Mouse (Mus musculus) liver, embryonic 11.5 days (tissue): ENCODE data around the gene Accs. TPM values are rescaled to one million over a fixed set of nuclear protein-coding genes. Genes with fewer than 3 reads are reported as not detected.
A peak's percentile ranks its signal among the peaks of the same experiment; 100 is the strongest.

ENCODE experiments used
- ATAC-seq: fragments of 200-750 bp; cut with Nextera tagmentation; replicated peaks from 2 replicates; pipeline ENCODE4 v1.8.0; 2017; ENCODE audit warnings: moderate number of reproducible peaks, mild to moderate bottlenecking, moderate TSS enrichment, moderate library complexity; ENCODE audit not compliant: low FRiP score
- DNase-seq: peaks from one replicate; pipeline ENCODE4 v3.0.0-alpha.2; 2017; ENCODE audit warnings: low spot score
- H3K27ac ChIP-seq: fragments of 300-500 bp; sonication (generic); 2 replicates; pipeline ENCODE4 v1.5.1; 2014; ENCODE audit warnings: mild to moderate bottlenecking, low read depth, low read length, control low read depth
- H3K27me3 ChIP-seq: fragments of 300-500 bp; sonication (generic); replicated peaks from 2 replicates; pipeline ENCODE4 v1.6.1; 2014; ENCODE audit warnings: low read length, mixed read lengths; ENCODE audit not compliant: control insufficient read depth, insufficient read depth
- H3K36me3 ChIP-seq: fragments of 300-500 bp; sonication (generic); 2 replicates; pipeline ENCODE4 v1.6.1; 2014; ENCODE audit warnings: mild to moderate bottlenecking, low read length, moderate library complexity, mixed read lengths; ENCODE audit not compliant: control insufficient read depth, insufficient read depth
- H3K4me1 ChIP-seq: fragments of 300-500 bp; sonication (generic); replicated peaks from 2 replicates; pipeline ENCODE4 v1.6.1; 2014; ENCODE audit warnings: low read length, mixed read lengths; ENCODE audit not compliant: control insufficient read depth, insufficient read depth
- H3K4me2 ChIP-seq: fragments of 300-500 bp; sonication (generic); 2 replicates; pipeline ENCODE4 v1.6.1; 2014; ENCODE audit warnings: mild to moderate bottlenecking, control low read depth, moderate library complexity
- H3K4me3 ChIP-seq: fragments of 300-500 bp; sonication (generic); 2 replicates; pipeline ENCODE4 v1.5.1; 2014; ENCODE audit warnings: low read depth, low read length, control low read depth
- H3K9ac ChIP-seq: fragments of 300-500 bp; sonication (generic); 2 replicates; pipeline ENCODE4 v1.6.1; 2014; ENCODE audit warnings: low read depth, low read length, control low read depth
- H3K9me3 ChIP-seq: fragments of 300-500 bp; sonication (generic); 2 replicates; pipeline ENCODE4 v1.6.1; 2016; ENCODE audit warnings: low read length, inconsistent platforms, mixed read lengths; ENCODE audit not compliant: control insufficient read depth
- WGBS: fragments of 180-500 bp; shearing (Covaris S2); extraction: QIAGEN DNeasy Blood & Tissue Kit; methylation state at CpG from one replicate; pipeline ENCODE4 v1.1.7; 2014; 5-methylcytosine and 5-hydroxymethylcytosine counted together
- polyA plus RNA-seq: library from polyadenylated mRNA; unstranded; fragments of >200 nt; fragmentation: Nextera tagmentation; extraction: Ambion mirVana; gene quantifications from 2 replicates; pipeline ENCODE4 v1.2.1, GENCODE M21; 2014

Accs gene
- polyA plus RNA-seq, 1 experiment from 2014 or later = 4.8 TPM

GRCm38 (mm10) chr2:93840109-93840508 is 9.6 kb downstream of the Accs start:
- Histone ChIP-seq H3K9me3 (no peaks in the 10 kb centered on the region), H3K4me3 (no peak overlapping the region), H3K27ac (no peak overlapping the region), H3K9ac (no peak overlapping the region), H3K4me1 (no peaks in the 10 kb centered on the region; the same call in 1 of the 2 replicates), H3K27me3 (no peaks in the 10 kb centered on the region), H3K4me2 (no peak overlapping the region), H3K36me3 (peaks cover 10% of the 10 kb centered on the region)
- ATAC-seq = no peak
- DNase-seq = no peak
- WGBS = 89% methylated on average over 6 of the region's 6 CpGs

GRCm38 (mm10) chr2:93838931-93839330 is 10.8 kb downstream of the Accs start:
- H3K36me3 ChIP-seq = peaks cover 7% of the 10 kb centered on the region
- H3K9ac ChIP-seq = no peak overlapping the region
- no peaks in the 10 kb centered on the region; the same call in 1 of the 2 replicates for H3K4me1 ChIP-seq
- H3K4me2 ChIP-seq = no peak overlapping the region
- no peaks in the 10 kb centered on the region for H3K9me3 ChIP-seq
- WGBS = 86% methylated on average over 4 of the region's 4 CpGs
- no peak overlapping the region for H3K4me3 ChIP-seq
- DNase-seq = no peak
- ATAC-seq = no peak
- no peaks in the 10 kb centered on the region for H3K27me3 ChIP-seq
- no peak overlapping the region for H3K27ac ChIP-seq

- H3K4me3 ChIP-seq = no peak overlapping the region
- no peak overlapping the region for H3K27ac ChIP-seq
- H3K36me3 ChIP-seq = 0 out of 2 replicates have a peak, but pooled peaks cover 2% of the 10 kb centered on the region
Measured at GRCm38 (mm10) chr2:93836232-93836785, 13.4 kb downstream of the Accs start.

GRCm38 (mm10) chr2:93835596-93835995 is 14.1 kb downstream of the Accs start:
- Histone ChIP-seq H3K27me3 (no peaks in the 10 kb centered on the region), H3K9me3 (no peaks in the 10 kb centered on the region), H3K27ac (no peak overlapping the region), H3K4me2 (no peak overlapping the region), H3K4me3 (no peak overlapping the region), H3K9ac (no peak overlapping the region), H3K4me1 (no peaks in the 10 kb centered on the region), H3K36me3 (0 out of 2 replicates have a peak, but pooled peaks cover 2% of the 10 kb centered on the region)
- no peak for DNase-seq
- ATAC-seq = no peak
- 74% methylated on average over 11 of the region's 11 CpGs for WGBS

More at GRCm38 (mm10) chr2:93836232-93836785, 13.4 kb downstream of the Accs start:
- ATAC-seq (no peak), DNase-seq (no peak)
- Histone ChIP-seq H3K4me1 (no peaks in the 10 kb centered on the region), H3K27me3 (no peaks in the 10 kb centered on the region), H3K4me2 (no peak overlapping the region), H3K9me3 (no peaks in the 10 kb centered on the region), H3K9ac (no peak overlapping the region)
- 80% methylated on average over 13 of the region's 13 CpGs for WGBS

- H3K27ac ChIP-seq = no peak overlapping the region
- no peaks in the 10 kb centered on the region for H3K9me3 ChIP-seq
- ATAC-seq (peak; percentile 51), DNase-seq (peak; percentile 46)
- WGBS = 15% methylated on average over 8 of the region's 8 CpGs
- H3K4me3 ChIP-seq = no peak overlapping the region
- H3K4me2 ChIP-seq = no peak overlapping the region
- H3K9ac ChIP-seq = no peak overlapping the region
- peaks cover 10% of the 10 kb centered on the region for H3K4me1 ChIP-seq
- no peaks in the 10 kb centered on the region for H3K27me3 ChIP-seq
- no peaks in the 10 kb centered on the region for H3K36me3 ChIP-seq
Measured at GRCm38 (mm10) chr2:93823519-93823918, 26.2 kb downstream of the Accs start.

- WGBS = under 1% methylated on average over 66 of the region's 66 CpGs
- Histone ChIP-seq H3K27ac (no peak within 1 kb of the TSS), H3K9me3 (no peaks in the 10 kb centered on the region), H3K4me1 (peaks cover 15% of the 10 kb centered on the region), H3K4me3 (peak within 1 kb of the TSS; percentile 94), H3K36me3 (no peaks in the 10 kb centered on the region), H3K4me2 (peak within 1 kb of the TSS; percentile 84), H3K9ac (peak within 1 kb of the TSS; percentile 93), H3K27me3 (no peaks in the 10 kb centered on the region)
- peak; percentile 85 for DNase-seq
- peak; percentile 89 for ATAC-seq
Measured at GRCm38 (mm10) chr2:93822045-93822749, 27.5 kb downstream of the Accs start, which contains the start of gene Ext2. Gene Ext2 (minus strand): TSS chr2:93822568.

- whole genome bisulfite sequencing = 69% methylated on average over 5 of the region's 5 CpGs
- H3K9me3 ChIP-seq = no peaks in the 10 kb centered on the region
- ATAC-seq = peak; percentile 34; the same call in 1 of the 2 replicates
- H3K9ac ChIP-seq = no peak overlapping the region
- no peak for DNase-seq
- H3K27ac ChIP-seq = no peak overlapping the region
- H3K4me1 ChIP-seq = peaks cover 15% of the 10 kb centered on the region
- H3K4me2 ChIP-seq = no peak overlapping the region
- H3K4me3 ChIP-seq = no peak overlapping the region
- peaks cover 5% of the 10 kb centered on the region; the same call in 1 of the 2 replicates for H3K36me3 ChIP-seq
- no peaks in the 10 kb centered on the region for H3K27me3 ChIP-seq
Measured at GRCm38 (mm10) chr2:93817791-93818190, 32.0 kb downstream of the Accs start.

GRCm38 (mm10) chr2:93813343-93813742 is 36.4 kb downstream of the Accs start:
- Histone ChIP-seq H3K9me3 (no peaks in the 10 kb centered on the region), H3K4me3 (no peak overlapping the region), H3K27me3 (no peaks in the 10 kb centered on the region), H3K4me1 (peaks cover 5% of the 10 kb centered on the region), H3K9ac (no peak overlapping the region), H3K4me2 (no peak overlapping the region), H3K27ac (no peak overlapping the region), H3K36me3 (peaks cover 11% of the 10 kb centered on the region; the same call in 1 of the 2 replicates)
- DNase-seq (no peak), ATAC-seq (no peak)
- WGBS = 92% methylated on average over 22 of the region's 22 CpGs
